Mouse (Mus musculus) liver, postnatal 0 days (tissue): ENCODE measurements at regions not wholly inside any gene's neighbourhood (a gene's known extent, or its start where the extent isn't known, plus 50 kb on each side); places are given as distances from the start of the nearest gene placed in this dataset.

ENCODE experiments used
- ATAC-seq: fragments of 200-750 bp; cut with Nextera tagmentation; 2 replicates; pipeline ENCODE4 v1.8.0; 2017; ENCODE audit warnings: mild to moderate bottlenecking, moderate library complexity
- DNase-seq: peaks from one replicate; pipeline ENCODE4 v3.0.0-alpha.2; 2016
- H3K27ac ChIP-seq: fragments of 300-500 bp; sonication (generic); 2 replicates; pipeline ENCODE4 v1.5.1; 2014; ENCODE audit warnings: antibody characterized with exemption, moderate library complexity, mild to moderate bottlenecking, low read depth
- H3K27me3 ChIP-seq: fragments of 300-500 bp; sonication (generic); 2 replicates; pipeline ENCODE4 v1.6.1; 2014; ENCODE audit warnings: low read length, control low read depth, mixed read lengths; ENCODE audit not compliant: insufficient read depth
- H3K36me3 ChIP-seq: fragments of 300-500 bp; sonication (generic); replicated peaks from 2 replicates; pipeline ENCODE4 v1.6.1; 2014; ENCODE audit warnings: mild to moderate bottlenecking, control low read depth, low read length, moderate library complexity, mixed read lengths; ENCODE audit not compliant: insufficient read depth
- H3K4me1 ChIP-seq: fragments of 300-500 bp; sonication (generic); 2 replicates; pipeline ENCODE4 v1.6.1; 2014; ENCODE audit warnings: antibody characterized with exemption, mild to moderate bottlenecking, control low read depth; ENCODE audit not compliant: insufficient read depth
- H3K4me2 ChIP-seq: fragments of 300-500 bp; sonication (generic); 2 replicates; pipeline ENCODE4 v1.6.1; 2014; ENCODE audit warnings: low read depth, mild to moderate bottlenecking, low read length, moderate library complexity, mixed read lengths
- H3K4me3 ChIP-seq: fragments of 300-500 bp; sonication (generic); 2 replicates; pipeline ENCODE4 v1.5.1; 2014; ENCODE audit warnings: low read depth, low read length
- H3K9ac ChIP-seq: fragments of 300-500 bp; sonication (generic); replicated peaks from 2 replicates; pipeline ENCODE4 v1.6.1; 2014; ENCODE audit warnings: mild to moderate bottlenecking, moderate library complexity
- H3K9me3 ChIP-seq: fragments of 300-500 bp; sonication (generic); 2 replicates; pipeline ENCODE4 v1.6.1; 2016; ENCODE audit warnings: mild to moderate bottlenecking, control low read depth, low read length, mixed read lengths
- CTCF ChIP-seq: sonication (generic); IDR thresholded peaks from 2 replicates; pipeline ENCODE4 v1.5.1; 2016; ENCODE audit warnings: antibody characterized with exemption, low read depth
- EP300 ChIP-seq: IDR thresholded peaks from 2 replicates; pipeline ENCODE4 v1.6.1; 2016; ENCODE audit warnings: antibody characterized with exemption, low read depth, mild to moderate bottlenecking
- WGBS: fragments of 180-500 bp; shearing (Covaris S2); extraction: QIAGEN DNeasy Blood & Tissue Kit; methylation state at CpG from one replicate; pipeline ENCODE4 v1.1.7; 2014; ENCODE audit not compliant: insufficient replicate concordance; 5-methylcytosine and 5-hydroxymethylcytosine counted together

- Histone ChIP-seq H3K4me1 (no peaks in the 10 kb centered on the region), H3K4me3 (no peak overlapping the region), H3K9me3 (no peaks in the 10 kb centered on the region), H3K36me3 (no peaks in the 10 kb centered on the region), H3K9ac (no peak overlapping the region), H3K4me2 (no peak overlapping the region), H3K27me3 (no peaks in the 10 kb centered on the region), H3K27ac (no peak overlapping the region)
- DNase-seq (no peak), ATAC-seq (no peak)
- TF ChIP-seq EP300 (no peak), CTCF (no peak)
- 58% methylated on average over 2 of the region's 2 CpGs for WGBS
These were observed 177.5 kb upstream of the Lyplal1 start for GRCm38 (mm10) chr1:186294635-186295034.

- H3K27me3 ChIP-seq: no peaks in the 10 kb centered on the region
- H3K9ac ChIP-seq: no peak overlapping the region
- H3K36me3 ChIP-seq: no peaks in the 10 kb centered on the region
- no peak overlapping the region for H3K27ac ChIP-seq
- no peak for DNase-seq
- no peak for ATAC-seq
- H3K4me2 ChIP-seq: no peak overlapping the region
- 71% methylated on average over 2 of the region's 2 CpGs for WGBS
- no peaks in the 10 kb centered on the region for H3K4me1 ChIP-seq
- H3K9me3 ChIP-seq: no peaks in the 10 kb centered on the region
- TF ChIP-seq EP300: no peak
- TF ChIP-seq CTCF: no peak
- no peak overlapping the region for H3K4me3 ChIP-seq
These were observed 172.0 kb upstream of the Lyplal1 start for GRCm38 (mm10) chr1:186289117-186289516.

- no peaks in the 10 kb centered on the region for H3K4me1 ChIP-seq
- ATAC-seq (no peak), DNase-seq (no peak)
- H3K27me3 ChIP-seq: no peaks in the 10 kb centered on the region
- H3K9ac ChIP-seq: no peak overlapping the region
- no peaks in the 10 kb centered on the region for H3K9me3 ChIP-seq
- no peak overlapping the region for H3K4me3 ChIP-seq
- H3K4me2 ChIP-seq: no peak overlapping the region
- no peak for TF ChIP-seq CTCF
- TF ChIP-seq EP300: no peak
- no peaks in the 10 kb centered on the region for H3K36me3 ChIP-seq
- no peak overlapping the region for H3K27ac ChIP-seq
- 72% methylated on average over 8 of the region's 8 CpGs for WGBS
These were observed 170.7 kb upstream of the Lyplal1 start for GRCm38 (mm10) chr1:186287831-186288230.

GRCm38 (mm10) chr1:186286401-186286800 lies 169.3 kb upstream of the Lyplal1 start:
- ATAC-seq (no peak), DNase-seq (no peak)
- Histone ChIP-seq H3K4me2 (no peak overlapping the region), H3K36me3 (no peaks in the 10 kb centered on the region), H3K9me3 (no peaks in the 10 kb centered on the region), H3K4me1 (no peaks in the 10 kb centered on the region), H3K4me3 (no peak overlapping the region), H3K27me3 (no peaks in the 10 kb centered on the region), H3K27ac (no peak overlapping the region), H3K9ac (no peak overlapping the region)
- TF ChIP-seq EP300 (no peak), CTCF (no peak)
- WGBS: 67% methylated on average over 4 of the region's 4 CpGs

GRCm38 (mm10) chr1:186277981-186278634 lies 161.0 kb upstream of the Lyplal1 start:
- Histone ChIP-seq H3K27me3 (no peaks in the 10 kb centered on the region), H3K9ac (no peak overlapping the region), H3K36me3 (no peaks in the 10 kb centered on the region), H3K4me1 (no peaks in the 10 kb centered on the region), H3K4me2 (no peak overlapping the region), H3K27ac (no peak overlapping the region), H3K9me3 (no peaks in the 10 kb centered on the region), H3K4me3 (no peak overlapping the region)
- no peak for DNase-seq
- no peak for TF ChIP-seq EP300
- 78% methylated on average over 11 of the region's 11 CpGs for WGBS
- no peak for ATAC-seq

GRCm38 (mm10) chr1:186271436-186271835 lies 154.3 kb upstream of the Lyplal1 start:
- no peak overlapping the region for H3K4me3 ChIP-seq
- 78% methylated on average over 2 of the region's 2 CpGs for WGBS
- no peaks in the 10 kb centered on the region for H3K36me3 ChIP-seq
- no peak overlapping the region for H3K4me2 ChIP-seq
- ATAC-seq (no peak), DNase-seq (no peak)
- H3K9me3 ChIP-seq: no peaks in the 10 kb centered on the region
- H3K27me3 ChIP-seq: no peaks in the 10 kb centered on the region
- TF ChIP-seq CTCF (no peak), EP300 (no peak)
- H3K27ac ChIP-seq: no peak overlapping the region
- H3K4me1 ChIP-seq: no peaks in the 10 kb centered on the region
- H3K9ac ChIP-seq: no peak overlapping the region

- Histone ChIP-seq H3K36me3 (no peaks in the 10 kb centered on the region), H3K9ac (no peak overlapping the region), H3K9me3 (peaks cover 4% of the 10 kb centered on the region; the same call in 1 of the 2 replicates), H3K27ac (no peak overlapping the region), H3K4me2 (no peak overlapping the region), H3K4me3 (no peak overlapping the region), H3K4me1 (peaks cover 5% of the 10 kb centered on the region; the same call in 1 of the 2 replicates), H3K27me3 (no peaks in the 10 kb centered on the region)
- ATAC-seq (no peak), DNase-seq (no peak)
- TF ChIP-seq CTCF: no peak
- TF ChIP-seq EP300: no peak
- WGBS: 73% methylated on average over 2 of the region's 2 CpGs
These were observed 150.2 kb upstream of the Lyplal1 start for GRCm38 (mm10) chr1:186267317-186267716.
